ENCODE assay signal across 17 mouse cellular contexts in the genomic region with DNA sequence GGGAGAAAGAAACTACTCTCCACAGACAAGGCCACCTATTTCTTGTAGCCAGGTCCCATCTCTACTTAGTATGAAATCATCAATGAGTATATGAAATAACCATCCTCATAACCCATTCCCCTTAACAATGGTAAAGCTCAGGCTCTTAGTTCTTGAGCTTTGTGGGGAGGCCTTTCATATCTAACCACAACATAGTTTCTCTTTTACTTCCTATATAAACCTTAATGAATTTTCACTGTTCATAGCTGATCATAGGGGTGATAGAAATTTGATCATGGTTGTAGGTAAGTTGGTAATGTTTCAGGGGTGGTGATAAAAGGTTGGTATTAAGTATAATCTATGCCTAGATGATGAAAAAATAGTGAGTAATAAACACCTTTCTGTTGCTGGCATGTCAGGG.
"Had no signal": no experiment of that assay in that cellular context is flagged by ENCODE, and none has a peak within 500 bp of the region (broad histone marks: within the 10 kb centered on the region; RNA-seq: fewer than 3 reads in every experiment).

No protein-coding gene starts in this region.

- ATAC-seq: liver, postnatal 0 days had no signal

- H3K27me3 ChIP-seq: limb, embryonic 12.5 days; limb, embryonic 15.5 days had no signal

- H3K4me1 ChIP-seq: limb, embryonic 12.5 days; limb, embryonic 15.5 days had no signal

- H3K36me3 ChIP-seq: limb, embryonic 12.5 days; limb, embryonic 15.5 days; midbrain, embryonic 10.5 days had no signal

- H3K9ac ChIP-seq: limb, embryonic 12.5 days; limb, embryonic 15.5 days; liver, embryonic 14.5 days; liver, postnatal 0 days; lung, embryonic 14.5 days had no signal

- H3K4me3 ChIP-seq: layer of hippocampus, adult 2 months; limb, embryonic 12.5 days; limb, embryonic 15.5 days; midbrain, embryonic 10.5 days had no signal

- H3K9me3 ChIP-seq: limb, embryonic 12.5 days; limb, embryonic 15.5 days; midbrain, embryonic 10.5 days had no signal

- H3K27ac ChIP-seq: kidney, postnatal 0 days; layer of hippocampus, adult 2 months; limb, embryonic 12.5 days; limb, embryonic 15.5 days; liver, embryonic 14.5 days; macrophage; midbrain, embryonic 10.5 days; stomach, postnatal 0 days had no signal

- DNase-seq: kidney, adult 18-20 months; kidney, postnatal 25 days; left cerebral cortex, postnatal 4 days; liver, postnatal 0 days; lung, embryonic 14.5 days; midbrain, embryonic 14.5 days; thymus, adult 2 months; thymus, postnatal 14 days; thymus, postnatal 4 days had no signal
